Mouse (Mus musculus) frontal cortex, postnatal 14 days (tissue): ENCODE data around the gene Olfr108.

Source experiments
- DNase-seq, 2 experiments: peaks; one replicate each; pipeline ENCODE4 v3.0.0; 2022; ENCODE audit warnings: low spot score in 2 of 2

Gene Olfr108

GRCm38 (mm10) chr17:37445180-37445579, at the start of gene Olfr108:
Olfr108 (plus strand) TSS chr17:37445480.
- DNase-seq: no peak

- no peak for DNase-seq
Measured at GRCm38 (mm10) chr17:37398926-37399325, 46.4 kb upstream of the Olfr108 start, which contains the start of gene Olfr107. Olfr107 (plus strand) TSS chr17:37399226.

- no peak for DNase-seq
Measured at GRCm38 (mm10) chr17:37413380-37413779, 31.9 kb upstream of the Olfr108 start.

- DNase-seq: no peak
Measured at GRCm38 (mm10) chr17:37458616-37459015, 13.3 kb downstream of the Olfr108 start, which contains the start of gene Olfr109. Olfr109 (plus strand) TSS chr17:37458916.

GRCm38 (mm10) chr17:37483452-37483851, 38.2 kb downstream of the Olfr108 start, which contains the start of gene H2-M2:
H2-M2 (minus strand) TSS chr17:37483552.
- no peak for DNase-seq

GRCm38 (mm10) chr17:37491930-37492518, 46.7 kb downstream of the Olfr108 start, which contains the start of gene Olfr110:
Olfr110 (plus strand) TSS chr17:37492468.
- no peak for DNase-seq
